Comparison of ENCODE assay signal across 17 mouse cellular contexts in the genomic region with DNA sequence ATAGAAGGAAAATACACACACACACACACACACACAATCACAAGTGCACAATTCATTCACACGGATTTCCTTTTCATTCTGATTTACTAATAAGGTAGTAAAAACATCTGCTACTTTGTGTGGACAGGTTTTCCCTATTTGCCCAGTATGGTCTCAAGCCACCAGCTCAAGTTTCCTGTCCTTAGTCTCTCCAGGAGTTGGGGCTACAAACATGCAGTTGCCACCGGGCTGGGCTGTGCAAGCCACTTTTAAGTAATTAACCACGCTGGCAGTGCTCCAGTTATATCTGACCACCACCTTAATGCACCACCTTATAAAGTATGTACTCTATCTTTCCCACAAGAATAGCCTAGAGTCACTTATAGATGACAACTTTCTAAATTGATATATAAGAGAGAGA. TPM values are rescaled to one million over a fixed set of nuclear protein-coding genes. Genes with fewer than 3 reads are reported as not detected.
DNase-seq lines count a peak whose midpoint lies in the region; ATAC-seq and TF ChIP-seq lines count a peak whose summit lies in the region.
"Had no signal": no experiment of that assay in that cellular context is flagged by ENCODE, and none has a peak within 500 bp of the region (broad histone marks: within the 10 kb centered on the region; RNA-seq: fewer than 3 reads in every experiment).

No protein-coding gene starts in this region.

- H3K4me2 ChIP-seq in lung, embryonic 14.5 days, result no peak overlapping the region
- no peak overlapping the region for H3K4me2 ChIP-seq in midbrain, embryonic 12.5 days (replicated peaks)
- no peak overlapping the region for H3K4me2 ChIP-seq in midbrain, embryonic 16.5 days (ENCODE audit: low read length)
- H3K4me2 ChIP-seq in stomach, postnatal 0 days (replicated peaks; ENCODE audit: low read depth), result no peak overlapping the region
- H3K4me2 ChIP-seq: heart, embryonic 11.5 days; hindbrain, embryonic 15.5 days; limb, embryonic 15.5 days; midbrain, embryonic 13.5 days had no signal

- H3K9ac ChIP-seq in lung, embryonic 14.5 days, result no peak overlapping the region
- no peak overlapping the region for H3K9ac ChIP-seq in midbrain, embryonic 12.5 days (replicated peaks)
- no peak overlapping the region for H3K9ac ChIP-seq in midbrain, embryonic 16.5 days (ENCODE audit: low read depth, low read length)
- H3K9ac ChIP-seq in stomach, postnatal 0 days (ENCODE audit: low read length), result no peak overlapping the region
- H3K9ac ChIP-seq: hindbrain, embryonic 15.5 days; limb, embryonic 15.5 days; liver, embryonic 14.5 days had no signal

- TF ChIP-seq CTCF in lung, embryonic 14.5 days (IDR thresholded peaks at IDR 0.05; ENCODE audit: low read depth), result no peak
- TF ChIP-seq CTCF in stomach, postnatal 0 days (IDR thresholded peaks at IDR 0.05; ENCODE audit: low read depth), result no peak

- H3K9me3 ChIP-seq in lung, embryonic 14.5 days (ENCODE audit: low read depth, low read length), result no peaks in the 10 kb centered on the region
- no peaks in the 10 kb centered on the region for H3K9me3 ChIP-seq in midbrain, embryonic 12.5 days
- H3K9me3 ChIP-seq in midbrain, embryonic 16.5 days (replicated peaks; ENCODE audit: control insufficient read depth, low read length, poor library complexity, severe bottlenecking), result no peaks in the 10 kb centered on the region
- no peaks in the 10 kb centered on the region for H3K9me3 ChIP-seq in embryonic facial prominence, embryonic 10.5 days
- H3K9me3 ChIP-seq in stomach, postnatal 0 days (ENCODE audit: control insufficient read depth, low read length), result no peaks in the 10 kb centered on the region
- H3K9me3 ChIP-seq: hindbrain, embryonic 15.5 days; limb, embryonic 15.5 days; midbrain, embryonic 13.5 days had no signal

- no peaks in the 10 kb centered on the region for H3K36me3 ChIP-seq in lung, embryonic 14.5 days (ENCODE audit: insufficient read depth)
- H3K36me3 ChIP-seq in midbrain, embryonic 12.5 days, result no peaks in the 10 kb centered on the region
- no peaks in the 10 kb centered on the region for H3K36me3 ChIP-seq in midbrain, embryonic 16.5 days (ENCODE audit: control insufficient read depth, insufficient read depth, low read length)
- peaks cover 3% of the 10 kb centered on the region; the same call in 1 of the 2 replicates for H3K36me3 ChIP-seq in embryonic facial prominence, embryonic 10.5 days (replicated peaks)
- H3K36me3 ChIP-seq in stomach, postnatal 0 days (ENCODE audit: control insufficient read depth, insufficient read depth, low read length), result no peaks in the 10 kb centered on the region
- H3K36me3 ChIP-seq: hindbrain, embryonic 15.5 days; midbrain, embryonic 13.5 days had no signal

- H3K27ac ChIP-seq in lung, embryonic 14.5 days (ENCODE audit: low read depth), result peak overlapping the region; percentile 67; the same call in 1 of the 2 replicates
- H3K27ac ChIP-seq in midbrain, embryonic 12.5 days (replicated peaks), result no peak overlapping the region
- no peak overlapping the region for H3K27ac ChIP-seq in midbrain, embryonic 16.5 days (ENCODE audit: low read length)
- peak overlapping the region; percentile 37; the same call in 1 of the 2 replicates for H3K27ac ChIP-seq in embryonic facial prominence, embryonic 10.5 days (replicated peaks)
- H3K27ac ChIP-seq in stomach, postnatal 0 days (replicated peaks), result peak overlapping the region; percentile 78
- H3K27ac ChIP-seq: liver, embryonic 14.5 days; midbrain, embryonic 13.5 days had no signal

- H3K4me3 ChIP-seq in lung, embryonic 14.5 days (ENCODE audit: low read depth, low read length), result no peak overlapping the region
- no peak overlapping the region for H3K4me3 ChIP-seq in midbrain, embryonic 12.5 days
- no peak overlapping the region for H3K4me3 ChIP-seq in midbrain, embryonic 16.5 days (ENCODE audit: low read depth, low read length)
- no peak overlapping the region for H3K4me3 ChIP-seq in embryonic facial prominence, embryonic 10.5 days
- no peak overlapping the region for H3K4me3 ChIP-seq in stomach, postnatal 0 days (ENCODE audit: low read depth, low read length)
- H3K4me3 ChIP-seq: gastrocnemius, adult 2 months; hindbrain, embryonic 15.5 days; limb, embryonic 15.5 days; midbrain, embryonic 13.5 days had no signal

- 36% methylated on average over 3 of the region's 3 CpGs for WGBS in lung, embryonic 14.5 days
- WGBS in midbrain, embryonic 12.5 days, result 8% methylated on average over 3 of the region's 3 CpGs
- WGBS in midbrain, embryonic 16.5 days, result 11% methylated on average over 3 of the region's 3 CpGs
- WGBS in embryonic facial prominence, embryonic 10.5 days, result 19% methylated on average over 3 of the region's 3 CpGs
- WGBS in stomach, postnatal 0 days, result 31% methylated on average over 3 of the region's 3 CpGs

- DNase-seq in lung, embryonic 14.5 days, result no peak
- DNase-seq in lung, postnatal 14 days, result no peak
- no peak for DNase-seq in embryonic facial prominence, embryonic 10.5 days (ENCODE audit: low spot score)
- no peak for DNase-seq in stomach, postnatal 0 days (ENCODE audit: low spot score)
- no peak for DNase-seq in right cerebral cortex, postnatal 10 days (ENCODE audit: low spot score in 2 of 2)
- DNase-seq: adrenal gland, postnatal 25 days; cerebellum, adult 9-10 months; gastrocnemius, adult 2 months; kidney, adult 2 months; left cerebral cortex, postnatal 4 days had no signal

- H3K4me1 ChIP-seq in lung, embryonic 14.5 days (ENCODE audit: insufficient read depth), result peaks cover 4% of the 10 kb centered on the region; the same call in 1 of the 2 replicates
- H3K4me1 ChIP-seq in midbrain, embryonic 12.5 days, result peaks cover 25% of the 10 kb centered on the region
- H3K4me1 ChIP-seq in midbrain, embryonic 16.5 days (ENCODE audit: control insufficient read depth, insufficient read depth, low read length), result peaks cover 6% of the 10 kb centered on the region
- H3K4me1 ChIP-seq in embryonic facial prominence, embryonic 10.5 days, result peaks cover 46% of the 10 kb centered on the region
- H3K4me1 ChIP-seq in stomach, postnatal 0 days (replicated peaks; ENCODE audit: control insufficient read depth, insufficient read depth), result peaks cover 9% of the 10 kb centered on the region

- ATAC-seq in lung, embryonic 14.5 days (ENCODE audit: insufficient read depth), result no peak
- peak; percentile 9; the same call in 1 of the 2 replicates for ATAC-seq in midbrain, embryonic 12.5 days (ENCODE audit: low FRiP score, low read depth)
- no peak for ATAC-seq in midbrain, embryonic 16.5 days
- no peak for ATAC-seq in stomach, postnatal 0 days (ENCODE audit: low FRiP score, low TSS enrichment)

- no peak for TF ChIP-seq EP300 in stomach, postnatal 0 days (optimal IDR thresholded peaks at IDR 0.05)

- no peaks in the 10 kb centered on the region for H3K27me3 ChIP-seq in lung, embryonic 14.5 days (ENCODE audit: insufficient read depth, low read length)
- peaks cover 66% of the 10 kb centered on the region for H3K27me3 ChIP-seq in midbrain, embryonic 12.5 days
- no peaks in the 10 kb centered on the region for H3K27me3 ChIP-seq in midbrain, embryonic 16.5 days (ENCODE audit: control insufficient read depth, insufficient read depth, low read depth, low read length)
- peaks cover 23% of the 10 kb centered on the region for H3K27me3 ChIP-seq in embryonic facial prominence, embryonic 10.5 days (replicated peaks; ENCODE audit: low read depth, poor library complexity, severe bottlenecking)
- H3K27me3 ChIP-seq in stomach, postnatal 0 days (ENCODE audit: control insufficient read depth, insufficient read depth, low read length), result no peaks in the 10 kb centered on the region
- H3K27me3 ChIP-seq: hindbrain, embryonic 15.5 days; limb, embryonic 15.5 days had no signal

RNA-seq across cellular contexts. Expression of gene Sipa1l3, which starts 29.1 kb away (rescaled TPM):
- 20.2 and 20.4 TPM in 2 replicates for polyA plus RNA-seq in lung, embryonic 14.5 days (2014; fragmentation: Nextera tagmentation; extraction: Ambion mirVana)
- 14.0 and 14.6 TPM in 2 replicates for polyA plus RNA-seq in midbrain, embryonic 12.5 days (2016; fragmentation: Nextera tagmentation; extraction: Ambion mirVana)
- 17.3 and 17.8 TPM in 2 replicates for polyA plus RNA-seq in midbrain, embryonic 16.5 days (2015; fragmentation: Nextera tagmentation; extraction: Ambion mirVana)
- 9.2 and 10.5 TPM in 2 replicates for polyA plus RNA-seq in embryonic facial prominence, embryonic 10.5 days (2016; fragmentation: Nextera tagmentation; extraction: Ambion mirVana)
- 9.7 TPM in 2 replicates for polyA plus RNA-seq in stomach, postnatal 0 days (2015; fragmentation: Nextera tagmentation; extraction: Ambion mirVana)

Comparison
In these comparisons a context has a peak if more than half of its experiments do, and no peak if none do; other contexts are left out.
1. H3K27ac ChIP-seq: peak in lung, embryonic 14.5 days (single experiment), embryonic facial prominence, embryonic 10.5 days (single experiment) and stomach, postnatal 0 days (single experiment); none in midbrain, embryonic 12.5 days (single experiment) and midbrain, embryonic 16.5 days (single experiment).